Comparison of ENCODE assay signal across 1 mouse cellular context in the genomic region with DNA sequence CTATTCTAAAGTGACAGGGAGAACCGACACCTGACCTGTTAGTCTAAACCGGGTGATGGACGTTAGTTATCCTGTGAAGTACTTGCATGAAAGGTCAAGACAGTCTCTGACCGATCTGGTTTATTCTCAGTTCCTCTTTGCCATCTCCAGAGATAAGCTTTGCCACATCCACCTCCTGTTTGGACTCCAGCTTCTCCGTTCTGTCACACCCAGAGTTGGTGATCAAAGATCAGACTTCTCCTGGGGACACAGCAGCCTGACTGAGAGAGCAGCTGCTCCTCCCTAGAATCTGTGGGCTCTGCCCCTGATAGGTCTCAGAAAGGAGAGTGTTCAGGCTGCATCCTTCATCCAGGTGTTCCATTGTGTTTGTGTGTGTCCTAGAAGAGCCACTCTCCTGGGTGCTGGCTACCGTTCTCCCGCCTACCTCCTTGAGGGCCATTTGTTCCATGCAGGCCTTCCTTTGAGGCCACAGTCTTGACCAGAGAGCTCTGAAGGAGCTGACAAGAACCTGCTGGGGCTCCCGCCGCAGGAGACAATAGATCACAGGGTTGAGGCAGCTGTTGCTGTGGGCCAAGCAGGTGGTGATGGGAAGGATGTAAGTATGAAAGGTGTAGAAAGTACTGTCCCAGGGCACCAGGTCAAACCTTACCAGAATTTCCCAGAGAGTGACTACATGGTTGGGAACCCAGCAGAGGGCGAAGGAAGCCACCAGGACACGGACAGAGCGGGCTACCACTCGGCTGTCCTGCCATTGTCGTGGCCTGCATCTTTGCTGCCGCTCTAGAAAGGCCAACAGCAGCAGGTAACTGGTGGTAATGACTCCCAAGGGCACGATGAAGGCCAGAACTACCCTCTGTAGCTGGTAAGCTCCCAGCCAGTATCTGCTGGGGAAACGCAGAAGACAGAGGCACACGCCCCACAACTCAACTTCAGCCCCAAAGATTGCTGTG.
TF ChIP-seq lines count a peak whose summit lies in the region.

No protein-coding gene starts in this region.

TF ChIP-seq in MEL, 35 proteins besides CTCF, POLR2A, EP300 and RAD21:
- TF ChIP-seq ZMIZ1 (IDR thresholded peaks at IDR 0.05; ENCODE audit: low read depth, low read length), result no peak
- peak; percentile 60; the same call in 1 of the 2 replicates for TF ChIP-seq RCOR1 (IDR thresholded peaks at IDR 0.05; ENCODE audit: low read depth, low read length)
- 0 out of 2 replicates have a peak, but pooled peaks have one; percentile 10 for TF ChIP-seq BHLHE40 (IDR thresholded peaks at IDR 0.05; ENCODE audit: borderline replicate concordance, low read depth, low read length)
- TF ChIP-seq MYC (IDR thresholded peaks at IDR 0.05; ENCODE audit: low read depth, low read length), result no peak
- TF ChIP-seq NELFE (IDR thresholded peaks at IDR 0.05; ENCODE audit: low read depth, low read length), result no peak
- TF ChIP-seq MAFK (IDR thresholded peaks at IDR 0.05; ENCODE audit: borderline replicate concordance, low read depth, low read length), result no peak
- no peak for TF ChIP-seq CHD1 (IDR thresholded peaks at IDR 0.05; ENCODE audit: low read depth, low read length)
- TF ChIP-seq MYB (IDR thresholded peaks at IDR 0.05; ENCODE audit: low read depth, low read length), result no peak
- TF ChIP-seq POLR2AphosphoS5 (IDR thresholded peaks at IDR 0.05; ENCODE audit: borderline replicate concordance, low read depth, low read length), result no peak
- TF ChIP-seq TCF12 (IDR thresholded peaks at IDR 0.05; ENCODE audit: low read depth, low read length), result peak; percentile 19; the same call in 1 of the 2 replicates
- TF ChIP-seq GATA1 (IDR thresholded peaks at IDR 0.05; ENCODE audit: low read depth, low read length), result peak; percentile 69
- no peak for TF ChIP-seq MAZ (IDR thresholded peaks at IDR 0.05; ENCODE audit: low read depth, low read length)
- no peak for TF ChIP-seq UBTF (IDR thresholded peaks at IDR 0.05; ENCODE audit: borderline replicate concordance, insufficient read depth, low read depth, low read length)
- peak; percentile 40; the same call in 1 of the 2 replicates for TF ChIP-seq MAX (IDR thresholded peaks at IDR 0.05; ENCODE audit: low read length)
- 0 out of 2 replicates have a peak, but pooled peaks have one; percentile 39 for TF ChIP-seq POLR2AphosphoS2 (IDR thresholded peaks at IDR 0.05; ENCODE audit: low read length)
- no peak for TF ChIP-seq TAL1 (IDR thresholded peaks at IDR 0.05; ENCODE audit: low read length)
- no peak for TF ChIP-seq ZNF384 (IDR thresholded peaks at IDR 0.05; ENCODE audit: low read depth, low read length)
- TF ChIP-seq ETS1 (IDR thresholded peaks at IDR 0.05; ENCODE audit: low read depth, low read length), result 0 out of 2 replicates have a peak, but pooled peaks have one; percentile 13
- TF ChIP-seq MEF2A (IDR thresholded peaks at IDR 0.05; ENCODE audit: extremely low read depth, insufficient replicate concordance, low read depth, low read length, poor library complexity, severe bottlenecking), result no peak
- no peak for TF ChIP-seq JUND (IDR thresholded peaks at IDR 0.05; ENCODE audit: low read depth, low read length)
- no peak for TF ChIP-seq USF1 (IDR thresholded peaks at IDR 0.05; ENCODE audit: low read depth, low read length)
- no peak for TF ChIP-seq USF2 (IDR thresholded peaks at IDR 0.05; ENCODE audit: borderline replicate concordance in 1 of 2, insufficient read depth in 1 of 2, low read depth in 1 of 2, low read length in 2 of 2)
- no peak for TF ChIP-seq GABPA (IDR thresholded peaks at IDR 0.05; ENCODE audit: low read depth, low read length)
- 0 out of 2 replicates have a peak, but pooled peaks have one; percentile 30 for TF ChIP-seq MXI1 (IDR thresholded peaks at IDR 0.05; ENCODE audit: low read depth, low read length)
- TF ChIP-seq SMC3 (IDR thresholded peaks at IDR 0.05; ENCODE audit: low read depth, low read length), result 0 out of 2 replicates have a peak, but pooled peaks have one; percentile 15
- no peak for TF ChIP-seq TBP (IDR thresholded peaks at IDR 0.05; ENCODE audit: low read depth, low read length)
- TF ChIP-seq HCFC1 (IDR thresholded peaks at IDR 0.05; ENCODE audit: low read depth, low read length), result no peak
- TF ChIP-seq ZKSCAN1 (IDR thresholded peaks at IDR 0.05; ENCODE audit: low read depth, low read length), result no peak
- TF ChIP-seq ZC3H11A (IDR thresholded peaks at IDR 0.05; ENCODE audit: low read depth, low read length), result no peak
- TF ChIP-seq KAT2A (conservative IDR thresholded peaks at IDR 0.05; ENCODE audit: low read depth, low read length), result no peak
- TF ChIP-seq ELF1 (IDR thresholded peaks at IDR 0.05; ENCODE audit: low read depth, low read length), result no peak
- TF ChIP-seq SIN3A (IDR thresholded peaks at IDR 0.05; ENCODE audit: low read length), result 0 out of 2 replicates have a peak, but pooled peaks have one; percentile 28
- no peak for TF ChIP-seq E2F4 (IDR thresholded peaks at IDR 0.05; ENCODE audit: borderline replicate concordance, low read depth, low read length)
